Mouse (Mus musculus) ES-Bruce4 (cell line): ENCODE results near the gene Pnrc2.

Source experiments
- CTCF ChIP-seq: IDR thresholded peaks from one replicate; pipeline ENCODE4 v1.8.1; 2011; ENCODE audit warnings: low read depth, low read length
- POLR2A ChIP-seq: IDR thresholded peaks from one replicate; pipeline ENCODE4 v1.8.1; 2011; ENCODE audit warnings: low read length; ENCODE audit not compliant: insufficient read depth

DNA sequence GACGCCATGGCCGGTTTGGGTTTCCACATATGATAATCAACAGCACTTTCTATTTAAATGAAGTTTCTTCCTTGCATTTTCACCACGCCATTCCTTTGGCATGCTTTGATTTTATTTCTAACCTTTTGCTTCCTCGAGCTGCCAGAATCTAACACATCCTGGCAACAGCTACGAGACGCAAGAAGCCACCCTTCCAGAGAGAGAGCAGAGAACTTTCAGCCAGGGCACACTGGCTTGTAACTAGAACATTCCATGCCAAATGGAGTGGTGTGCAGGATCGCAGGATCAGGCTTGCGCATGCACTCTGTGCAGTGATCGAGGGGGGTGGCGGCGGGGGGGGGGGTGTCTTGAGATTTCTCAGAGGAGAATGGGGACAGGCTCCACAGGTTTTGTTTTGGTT is 41.6 kb downstream of the Pnrc2 start:
- TF ChIP-seq CTCF (no peak), POLR2A (no peak)
